Mouse (Mus musculus): ENCODE measurements at regions not wholly inside any gene's neighbourhood (a gene's known extent, or its start where the extent isn't known, plus 50 kb on each side); places are given as distances from the start of the nearest gene placed in this dataset.

DNA sequence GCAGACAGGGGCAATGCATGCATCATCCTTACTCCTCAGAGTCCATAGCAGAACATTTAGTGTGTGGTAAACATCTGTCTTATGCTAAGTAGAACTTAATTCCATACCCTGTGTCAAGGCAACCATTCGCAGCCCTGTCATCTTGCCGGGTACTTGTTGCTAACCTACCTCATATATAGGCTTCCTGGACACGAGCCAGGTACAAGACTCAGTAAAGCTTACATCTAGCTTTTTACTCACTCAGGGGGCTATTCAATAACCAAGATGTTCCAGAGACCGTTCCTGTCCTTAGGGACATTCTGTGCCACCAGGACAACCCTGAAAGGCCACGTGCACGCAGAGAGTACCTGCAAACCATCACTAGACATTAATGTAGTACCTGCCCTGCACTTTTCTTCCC lies 74.8 kb upstream of the Srd5a3 start:
- no peak overlapping the region for H3K27ac ChIP-seq (ENCODE audit: insufficient read depth, low read depth, low read length)
- 75% methylated on average over 6 of the region's 6 CpGs for WGBS
- no peak overlapping the region for H3K4me3 ChIP-seq (ENCODE audit: insufficient read depth, low read depth, low read length)
- no peaks in the 10 kb centered on the region for H3K4me1 ChIP-seq (ENCODE audit: control insufficient read depth, insufficient read depth, low read length)
- TF ChIP-seq CTCF (IDR thresholded peaks at IDR 0.05; ENCODE audit: insufficient read depth, low read depth, low read length): no peak
- no peak for TF ChIP-seq POLR2A (IDR thresholded peaks at IDR 0.05; ENCODE audit: insufficient read depth, low read depth, low read length)

GRCm38 (mm10) chr5:76064686-76065085 lies 75.4 kb upstream of the Srd5a3 start:
- Histone ChIP-seq H3K27ac (ENCODE audit: insufficient read depth, low read depth, low read length) (no peak overlapping the region), H3K4me3 (ENCODE audit: insufficient read depth, low read depth, low read length) (no peak overlapping the region), H3K4me1 (ENCODE audit: control insufficient read depth, insufficient read depth, low read length) (no peaks in the 10 kb centered on the region)
- WGBS: 85% methylated on average over 5 of the region's 5 CpGs
- TF ChIP-seq CTCF (IDR thresholded peaks at IDR 0.05; ENCODE audit: insufficient read depth, low read depth, low read length): no peak
- no peak for TF ChIP-seq POLR2A (IDR thresholded peaks at IDR 0.05; ENCODE audit: insufficient read depth, low read depth, low read length)

GRCm38 (mm10) chr5:76063473-76063872 lies 76.6 kb upstream of the Srd5a3 start:
- WGBS: 81% methylated on average over 6 of the region's 6 CpGs
- TF ChIP-seq CTCF (IDR thresholded peaks at IDR 0.05; ENCODE audit: insufficient read depth, low read depth, low read length) (no peak), POLR2A (IDR thresholded peaks at IDR 0.05; ENCODE audit: insufficient read depth, low read depth, low read length) (no peak)
- Histone ChIP-seq H3K4me1 (ENCODE audit: control insufficient read depth, insufficient read depth, low read length) (no peaks in the 10 kb centered on the region), H3K27ac (ENCODE audit: insufficient read depth, low read depth, low read length) (no peak overlapping the region), H3K4me3 (ENCODE audit: insufficient read depth, low read depth, low read length) (no peak overlapping the region)

- WGBS: 86% methylated on average over 7 of the region's 7 CpGs
- TF ChIP-seq CTCF (IDR thresholded peaks at IDR 0.05; ENCODE audit: insufficient read depth, low read depth, low read length): no peak
- TF ChIP-seq POLR2A (IDR thresholded peaks at IDR 0.05; ENCODE audit: insufficient read depth, low read depth, low read length): no peak
- no peaks in the 10 kb centered on the region for H3K4me1 ChIP-seq (ENCODE audit: control insufficient read depth, insufficient read depth, low read length)
- H3K4me3 ChIP-seq (ENCODE audit: insufficient read depth, low read depth, low read length): no peak overlapping the region
- H3K27ac ChIP-seq (ENCODE audit: insufficient read depth, low read depth, low read length): no peak overlapping the region
Measured at GRCm38 (mm10) chr5:76058011-76058410, 79.8 kb upstream of the Kdr start.

DNA sequence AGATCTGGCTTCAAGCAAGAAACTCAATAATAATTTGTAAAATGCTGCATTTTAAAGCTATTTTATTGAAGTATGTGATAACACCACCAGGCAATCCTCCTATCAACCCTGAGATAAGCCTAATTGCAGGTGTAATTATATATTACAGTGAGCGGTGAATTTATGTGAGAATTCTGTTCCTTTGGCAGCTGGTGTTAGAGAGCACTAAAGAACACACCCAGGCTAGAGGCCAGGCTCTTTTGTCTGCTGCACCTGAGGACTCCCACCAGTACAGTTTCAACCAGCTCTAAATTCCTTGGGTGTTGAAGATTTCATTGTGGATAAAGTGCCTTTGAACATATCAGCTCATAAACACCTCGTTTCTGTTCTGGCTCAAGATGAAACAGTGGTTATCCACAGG lies 77.6 kb upstream of the Kdr start:
- no peaks in the 10 kb centered on the region for H3K4me1 ChIP-seq (ENCODE audit: control insufficient read depth, insufficient read depth, low read length)
- WGBS: 55% methylated on average over 2 of the region's 2 CpGs
- TF ChIP-seq POLR2A (IDR thresholded peaks at IDR 0.05; ENCODE audit: insufficient read depth, low read depth, low read length) (no peak), CTCF (IDR thresholded peaks at IDR 0.05; ENCODE audit: insufficient read depth, low read depth, low read length) (no peak)
- H3K27ac ChIP-seq (ENCODE audit: insufficient read depth, low read depth, low read length): no peak overlapping the region
- H3K4me3 ChIP-seq (ENCODE audit: insufficient read depth, low read depth, low read length): no peak overlapping the region

DNA sequence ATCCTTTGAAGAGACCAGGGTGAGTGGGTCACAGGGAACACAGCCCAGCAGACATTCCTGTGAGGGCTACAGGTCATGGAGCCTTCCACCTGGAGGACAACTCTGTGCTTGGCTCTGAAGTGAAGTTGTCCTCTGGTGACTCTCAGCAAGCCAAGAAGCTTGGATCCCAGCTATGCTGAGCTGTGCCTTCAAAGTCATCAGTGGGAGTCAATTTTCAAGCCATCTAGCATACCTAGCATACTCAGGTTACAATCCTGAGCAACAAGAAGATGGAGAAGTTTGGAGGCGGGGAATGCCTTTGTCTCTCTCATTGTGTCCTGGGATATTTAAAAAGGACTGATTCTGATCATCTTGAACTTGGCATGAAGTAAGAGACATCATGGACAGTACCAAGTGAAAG lies 74.5 kb upstream of the Kdr start:
- TF ChIP-seq POLR2A (IDR thresholded peaks at IDR 0.05; ENCODE audit: insufficient read depth, low read depth, low read length): no peak
- no peak for TF ChIP-seq CTCF (IDR thresholded peaks at IDR 0.05; ENCODE audit: insufficient read depth, low read depth, low read length)
- WGBS: 98% methylated on average over 1 of the region's 1 CpGs
- H3K27ac ChIP-seq (ENCODE audit: insufficient read depth, low read depth, low read length): no peak overlapping the region
- no peak overlapping the region for H3K4me3 ChIP-seq (ENCODE audit: insufficient read depth, low read depth, low read length)
- H3K4me1 ChIP-seq (ENCODE audit: control insufficient read depth, insufficient read depth, low read length): no peaks in the 10 kb centered on the region

DNA sequence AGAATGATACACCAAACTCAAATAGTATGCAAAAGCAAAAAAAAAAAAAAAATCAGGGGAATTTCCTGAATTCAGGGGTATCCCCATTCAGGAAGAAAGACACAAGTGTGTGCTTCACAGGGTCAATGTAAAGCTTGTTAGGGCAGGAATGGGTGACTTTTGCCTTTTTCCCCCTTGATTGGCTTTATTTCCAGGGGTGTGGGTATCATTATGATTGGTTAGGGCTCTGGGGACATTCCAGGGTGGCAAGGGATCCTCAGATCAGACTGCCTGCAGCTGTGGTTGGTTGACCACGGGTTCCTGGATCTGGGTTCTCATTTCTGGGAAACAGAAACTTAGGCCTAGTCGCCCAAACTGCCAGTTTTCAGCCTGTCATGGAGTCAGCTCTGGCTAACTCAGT lies 73.4 kb upstream of the Kdr start:
- Histone ChIP-seq H3K4me3 (ENCODE audit: insufficient read depth, low read depth, low read length) (no peak overlapping the region), H3K27ac (ENCODE audit: insufficient read depth, low read depth, low read length) (no peak overlapping the region), H3K4me1 (ENCODE audit: control insufficient read depth, insufficient read depth, low read length) (no peaks in the 10 kb centered on the region)
- 94% methylated on average over 2 of the region's 2 CpGs for WGBS
- TF ChIP-seq POLR2A (IDR thresholded peaks at IDR 0.05; ENCODE audit: insufficient read depth, low read depth, low read length) (no peak), CTCF (IDR thresholded peaks at IDR 0.05; ENCODE audit: insufficient read depth, low read depth, low read length) (no peak)

GRCm38 (mm10) chr5:76048103-76048874 lies 70.0 kb upstream of the Kdr start:
- WGBS: 92% methylated on average over 9 of the region's 9 CpGs
- TF ChIP-seq POLR2A (IDR thresholded peaks at IDR 0.05; ENCODE audit: insufficient read depth, low read depth, low read length) (no peak), CTCF (IDR thresholded peaks at IDR 0.05; ENCODE audit: insufficient read depth, low read depth, low read length) (no peak)
- Histone ChIP-seq H3K4me1 (ENCODE audit: control insufficient read depth, insufficient read depth, low read length) (no peaks in the 10 kb centered on the region), H3K4me3 (ENCODE audit: insufficient read depth, low read depth, low read length) (no peak overlapping the region), H3K27ac (ENCODE audit: insufficient read depth, low read depth, low read length) (no peak overlapping the region)

DNA sequence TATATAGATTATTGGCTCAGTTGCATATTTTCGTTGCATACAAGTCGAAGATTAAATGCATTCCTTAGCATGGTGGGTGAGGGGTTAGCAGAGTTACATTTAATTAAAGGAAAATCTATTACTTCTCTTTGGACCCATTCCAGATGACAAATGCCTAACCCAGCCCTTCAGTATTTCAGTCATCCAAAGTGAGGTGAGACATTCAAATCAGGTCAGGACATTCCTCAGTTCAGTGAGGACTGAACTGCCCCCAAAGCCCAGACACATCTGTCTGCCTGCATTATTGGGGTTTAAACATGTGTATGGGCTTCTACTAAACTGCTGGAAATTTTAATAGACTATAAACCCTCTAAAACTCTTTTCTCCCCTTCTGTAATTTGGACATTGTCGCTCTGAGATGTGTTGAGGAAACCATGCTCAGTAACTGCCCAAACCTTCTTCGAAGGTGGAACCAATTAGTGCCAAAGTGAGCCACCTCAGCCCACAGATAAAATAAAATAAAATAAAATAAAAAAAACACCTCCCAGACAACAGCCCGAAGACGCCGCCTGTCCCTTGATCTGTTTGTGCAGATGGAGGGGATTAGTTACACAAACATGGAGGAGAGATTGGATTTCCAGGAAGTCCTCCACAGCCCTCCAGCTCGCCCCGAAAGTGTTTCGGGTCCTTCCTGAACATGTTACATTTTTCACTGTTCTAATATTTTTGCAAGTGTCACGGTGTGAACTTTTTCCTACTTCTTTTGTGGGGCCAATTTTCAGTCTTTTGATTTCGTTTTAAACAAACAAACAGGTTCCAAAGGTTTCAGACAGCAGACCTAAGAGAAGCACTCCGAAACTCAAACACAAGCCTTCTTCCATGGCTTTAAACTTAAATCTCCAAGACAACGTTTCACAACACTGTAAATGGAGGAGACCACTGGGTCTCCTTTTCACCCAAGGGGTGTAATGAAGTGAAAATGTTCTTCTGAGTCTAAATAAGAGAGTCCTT lies 65.6 kb upstream of the Kdr start:
- TF ChIP-seq POLR2A (IDR thresholded peaks at IDR 0.05; ENCODE audit: insufficient read depth, low read depth, low read length) (no peak), CTCF (IDR thresholded peaks at IDR 0.05; ENCODE audit: insufficient read depth, low read depth, low read length) (no peak)
- no peak overlapping the region for H3K27ac ChIP-seq (ENCODE audit: insufficient read depth, low read depth, low read length)
- 80% methylated on average over 14 of the region's 14 CpGs for WGBS
- no peak overlapping the region for H3K4me3 ChIP-seq (ENCODE audit: insufficient read depth, low read depth, low read length)
- no peaks in the 10 kb centered on the region for H3K4me1 ChIP-seq (ENCODE audit: control insufficient read depth, insufficient read depth, low read length)
